Mouse (Mus musculus): ENCODE results near the gene Git2.

- TF ChIP-seq ZNF384 (IDR thresholded peaks at IDR 0.05; ENCODE audit: low read depth, low read length) = no peak
- TF ChIP-seq MAFK (IDR thresholded peaks at IDR 0.05; ENCODE audit: insufficient read depth, low read depth, low read length) = no peak
- no peak for TF ChIP-seq HCFC1 (IDR thresholded peaks at IDR 0.05; ENCODE audit: borderline replicate concordance, insufficient read depth, low read length)
- TF ChIP-seq CHD2 (IDR thresholded peaks at IDR 0.05; ENCODE audit: low read depth, low read length) = no peak
- TF ChIP-seq ZC3H11A (IDR thresholded peaks at IDR 0.05; ENCODE audit: borderline replicate concordance, low read depth, low read length) = no peak
Observed at GRCm38 (mm10) chr5:114769786-114770185, 5.5 kb downstream of the Git2 start.

Data from ES-E14 (cell line).